Mouse (Mus musculus) adrenal gland, postnatal 14 days (tissue): ENCODE measurements at regions not wholly inside any gene's neighbourhood (a gene's known extent, or its start where the extent isn't known, plus 50 kb on each side); places are given as distances from the start of the nearest gene placed in this dataset.

Experiments used
- DNase-seq: peaks from one replicate; pipeline ENCODE4 v3.0.0; 2021; ENCODE audit warnings: mixed read lengths

DNA sequence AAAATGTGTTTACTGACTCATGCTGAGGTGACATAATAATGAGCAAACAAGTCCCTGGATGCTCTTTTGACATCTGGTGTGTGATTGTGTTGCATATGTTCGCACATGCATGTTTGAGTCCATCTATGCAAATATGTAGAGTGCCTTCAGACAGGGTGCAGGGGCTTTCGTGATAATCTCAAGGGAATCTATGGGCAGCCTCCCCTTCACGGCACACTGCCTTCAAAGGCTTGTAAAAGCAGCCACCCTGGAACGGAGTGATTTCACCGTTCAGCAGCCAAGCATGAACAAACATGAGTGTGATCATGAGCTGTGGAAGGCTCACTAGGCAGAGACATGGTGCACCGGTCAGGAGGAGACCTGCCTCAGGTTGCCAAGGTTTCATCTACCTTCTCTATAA, 57.1 kb upstream of the Mbip start:
- no peak for DNase-seq

DNA sequence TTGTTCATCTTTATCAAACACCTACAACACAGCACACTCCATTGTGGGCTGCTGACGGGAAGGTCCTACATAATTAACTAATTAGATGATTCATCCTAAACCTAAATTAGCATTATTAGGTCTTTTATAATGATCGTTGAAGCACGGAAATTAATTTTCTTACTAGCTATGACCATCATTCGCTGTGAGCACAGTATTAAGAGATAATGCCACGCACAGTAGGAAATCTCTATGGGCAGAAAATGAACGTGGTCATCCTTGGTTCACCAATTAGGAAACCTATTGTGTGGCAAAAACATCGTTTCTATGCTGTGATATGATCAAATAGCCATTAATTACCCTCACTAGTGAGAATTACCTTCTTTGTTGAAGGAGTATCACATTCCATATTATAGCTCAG, 56.4 kb upstream of the Mbip start:
- no peak for DNase-seq
